Mouse (Mus musculus) activated CD4-positive, CD25-positive, alpha-beta regulatory T cell, adult 9 weeks (primary cell): ENCODE measurements around the gene Btg2. TPM values are rescaled to one million over a fixed set of nuclear protein-coding genes. Genes with fewer than 3 reads are reported as not detected.

Experiments used
- polyA plus RNA-seq: library from polyadenylated mRNA; unstranded; fragments of 100-300 nt; shearing (Covaris generic); gene quantifications from one replicate; pipeline ENCODE4 v1.2.1, GENCODE M21; 2017

Gene Btg2
- polyA plus RNA-seq = 229 TPM

DNA sequence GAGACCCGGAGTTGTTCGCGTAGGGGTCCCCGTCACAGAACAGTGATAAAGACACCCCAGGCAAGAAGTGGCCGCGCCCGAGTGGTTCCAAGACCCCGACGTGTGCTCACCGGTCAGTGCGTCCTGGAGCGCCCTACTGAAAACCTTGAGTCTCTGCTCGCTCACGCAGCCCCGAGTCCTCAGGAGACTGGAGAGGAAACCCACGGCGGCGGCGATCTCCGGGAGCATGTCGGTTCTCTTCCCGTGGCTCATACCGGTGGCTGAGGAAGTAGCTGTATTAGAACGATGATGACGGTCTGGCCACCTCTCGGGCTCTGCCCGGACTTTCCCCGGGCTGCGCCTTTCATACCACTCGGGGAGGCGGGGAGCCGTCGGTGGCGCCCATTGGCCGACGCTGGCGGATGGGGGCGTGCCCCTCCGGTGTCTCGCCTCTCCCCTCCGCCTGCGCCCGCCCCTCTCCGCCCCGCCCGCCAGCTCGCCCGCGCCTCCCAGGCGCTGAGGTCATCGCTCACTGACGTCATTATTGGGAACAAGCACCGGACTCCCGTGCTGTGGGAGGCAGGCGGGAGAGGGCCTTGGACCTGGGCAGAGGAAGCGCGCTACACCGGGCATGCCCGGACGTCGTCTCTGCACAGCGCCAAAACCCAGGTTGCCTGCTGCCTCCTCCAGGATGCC, at the start of gene Btg2:
TSS of gene Btg2 (minus strand) at position 319 of the 675 bp plus-strand sequence.

DNA sequence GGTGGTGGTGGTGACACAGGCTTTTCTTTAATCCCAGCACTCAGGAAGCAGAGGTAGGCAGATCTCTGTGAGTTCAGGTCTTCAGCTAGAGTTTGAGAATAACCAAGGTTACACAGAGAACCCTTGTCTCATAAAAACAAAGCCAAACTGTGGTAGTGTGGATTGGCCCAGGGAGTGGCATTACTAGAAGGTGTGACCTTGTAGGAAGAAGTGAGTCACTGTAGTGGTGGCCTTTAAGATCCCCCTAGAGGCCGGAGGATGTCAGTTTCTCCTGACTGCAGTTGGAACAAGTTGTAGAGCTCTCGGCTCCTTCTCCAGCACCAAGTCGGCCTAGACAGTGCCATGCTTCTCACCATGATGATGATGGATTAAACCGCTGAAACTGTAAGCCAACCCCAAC, 32.1 kb upstream of the Btg2 start, which contains the start of gene Chit1:
TSS of gene Chit1 (plus strand) at position 264 of the 400 bp plus-strand sequence.

GRCm38 (mm10) chr1:134037172-134037571, 41.7 kb downstream of the Btg2 start, which contains the start of gene Fmod:
TSS of gene Fmod (plus strand) at chr1:134037254.

Other genes starting within 250 kb of the Btg2 start
- gene Optc, start 171.1 kb downstream of the Btg2 start, polyA plus RNA-seq = not detected
- not detected for gene Prelp, start 157.7 kb downstream of the Btg2 start, polyA plus RNA-seq
- gene Fmod, start 41.9 kb downstream of the Btg2 start, polyA plus RNA-seq = not detected
- not detected for gene Chit1, start 32.1 kb upstream of the Btg2 start, polyA plus RNA-seq
- not detected for gene Chil1, start 103.1 kb upstream of the Btg2 start, polyA plus RNA-seq
- gene Mybph, start 114.3 kb upstream of the Btg2 start, polyA plus RNA-seq = not detected
- gene Adora1, start 156.3 kb upstream of the Btg2 start, polyA plus RNA-seq = not detected
- not detected for gene Myog, start 210.9 kb upstream of the Btg2 start, polyA plus RNA-seq